Mouse (Mus musculus) G1E (cell line): Measurements from ENCODE around the gene Unc80. TPM values are rescaled to one million over a fixed set of nuclear protein-coding genes. Genes with fewer than 3 reads are reported as not detected.
A peak's percentile ranks its signal among the peaks of the same experiment; 100 is the strongest.

Experiments
- ATAC-seq: 2 replicates; pipeline ENCODE4 v1.8.0; 2016; ENCODE audit warnings: mild to moderate bottlenecking; ENCODE audit not compliant: insufficient number of reproducible peaks, poor library complexity, low FRiP score, severe bottlenecking; ENCODE audit errors: extremely low read depth
- DNase-seq: peaks from one replicate; pipeline ENCODE4 v3.0.0; 2012; ENCODE audit warnings: low spot score
- H3K27me3 ChIP-seq: 2 replicates; pipeline ENCODE4 v1.6.1; 2012; ENCODE audit warnings: mild to moderate bottlenecking, low read length, inconsistent platforms; ENCODE audit not compliant: insufficient read depth
- H3K36me3 ChIP-seq: replicated peaks from 2 replicates; pipeline ENCODE3; 2012; ENCODE audit warnings: mild to moderate bottlenecking, inconsistent platforms
- H3K4me1 ChIP-seq: 2 replicates; pipeline ENCODE4 v1.6.1; 2012; ENCODE audit warnings: low read depth, low read length, inconsistent platforms, mixed read lengths; ENCODE audit not compliant: insufficient read depth
- H3K4me3 ChIP-seq: 2 replicates; pipeline ENCODE4 v1.5.1; 2012; ENCODE audit warnings: low read depth, mild to moderate bottlenecking, inconsistent platforms, low read length, moderate library complexity, mixed read lengths
- H3K9me3 ChIP-seq: replicated peaks from 2 replicates; pipeline ENCODE4 v1.6.1; 2012; ENCODE audit warnings: inconsistent platforms
- CTCF ChIP-seq: IDR thresholded peaks from 2 replicates; pipeline ENCODE4 v1.5.1; 2012; ENCODE audit warnings: low read depth, low read length, inconsistent platforms, mixed read lengths
- GATA1 ChIP-seq: IDR thresholded peaks from 2 replicates; pipeline ENCODE4 v1.6.1; 2012; ENCODE audit warnings: borderline replicate concordance, low read length, inconsistent platforms, mixed read lengths
- GATA2 ChIP-seq: IDR thresholded peaks from 2 replicates; pipeline ENCODE4 v1.6.1; 2012; ENCODE audit warnings: low read depth, low read length, inconsistent platforms, borderline replicate concordance
- POLR2AphosphoS5 ChIP-seq: IDR thresholded peaks from 2 replicates; pipeline ENCODE4 v1.6.1; 2012; ENCODE audit warnings: low read depth, low read length, inconsistent platforms; ENCODE audit not compliant: insufficient replicate concordance
- TAL1 ChIP-seq: conservative IDR thresholded peaks from 2 replicates; pipeline ENCODE4 v1.6.1; 2012; ENCODE audit warnings: low read depth, low read length, inconsistent platforms, mixed read lengths
- polyA plus RNA-seq: library from polyadenylated mRNA; stranded (reverse); fragments of >175 nt; gene quantifications from 2 replicates; pipeline ENCODE4 v1.2.3, GENCODE M21; 2012
- total RNA-seq, 2 experiments: library from RNA; stranded (forward) in 1 of 2; stranded (reverse) in 1 of 2; fragments of 200-1000 nt in 1 of 2; fragments of >200 nt in 1 of 2; fragmentation: Nextera tagmentation in 1 of 2; gene quantifications; 2 replicates each; pipeline ENCODE4 v1.2.3; 2014 to 2017

The Unc80 gene
- total and polyA plus RNA-seq, 3 experiments = 0.03 to 0.33 (median 0.15) TPM

GRCm38 (mm10) chr1:66700149-66700692 is 232.1 kb downstream of the Unc80 start:
- H3K4me1 ChIP-seq = peaks cover 37% of the 10 kb centered on the region
- peaks cover 23% of the 10 kb centered on the region for H3K36me3 ChIP-seq
- DNase-seq (no peak), ATAC-seq (no peak)
- H3K27me3 ChIP-seq = peaks cover 2% of the 10 kb centered on the region
- no peaks in the 10 kb centered on the region for H3K9me3 ChIP-seq
- no peak for TF ChIP-seq CTCF
- no peak for TF ChIP-seq TAL1
- no peak for TF ChIP-seq GATA2
- no peak for TF ChIP-seq GATA1
- TF ChIP-seq POLR2AphosphoS5 = no peak
- H3K4me3 ChIP-seq = peak overlapping the region; percentile 97

DNA sequence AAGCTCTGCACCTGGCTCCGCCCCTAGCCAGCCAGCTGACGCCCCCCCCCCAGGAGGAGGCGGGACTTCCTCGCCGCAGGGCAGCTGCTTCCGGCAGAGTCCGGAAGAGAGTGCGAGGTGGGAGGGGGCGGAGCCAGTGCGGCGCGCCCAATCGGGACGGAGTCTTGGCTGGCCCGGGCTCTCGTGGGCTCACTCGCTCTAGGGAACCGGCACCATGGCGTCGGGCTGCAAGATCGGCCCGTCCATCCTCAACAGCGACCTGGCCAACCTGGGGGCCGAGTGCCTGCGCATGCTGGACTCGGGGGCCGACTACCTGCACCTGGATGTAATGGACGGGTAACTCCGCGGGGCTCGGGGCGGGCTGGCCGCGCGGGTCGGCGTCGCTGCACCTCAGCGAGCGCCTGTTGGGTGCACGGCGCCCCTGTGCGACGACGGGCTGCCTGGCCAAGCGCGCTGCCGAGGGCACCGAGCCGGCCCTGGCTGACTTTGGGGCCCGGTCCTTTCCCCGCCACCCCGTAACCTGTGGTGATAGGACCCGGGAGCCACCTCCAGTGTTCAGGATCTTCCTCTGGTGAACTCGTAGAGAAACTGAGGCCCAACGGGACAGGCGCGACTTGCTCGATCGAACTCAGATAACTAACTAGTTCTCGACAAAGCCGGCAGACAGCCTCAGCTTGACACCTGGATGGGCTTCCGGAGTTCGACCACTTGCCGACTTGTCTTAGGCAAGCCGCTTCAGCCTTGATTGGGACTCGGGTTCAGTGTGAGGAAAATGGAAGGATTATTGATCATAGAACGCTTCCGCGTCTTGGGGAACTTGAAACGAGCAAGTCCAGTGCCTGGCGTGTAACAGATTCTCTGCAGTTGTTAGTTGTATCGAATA is 232.8 kb downstream of the Unc80 start, which contains the start of gene Rpe:
Gene Rpe (plus strand): TSS at position 139 of the 883 bp plus-strand sequence.
- DNase-seq (peak; percentile 100), ATAC-seq (peak; percentile 96)
- TF ChIP-seq GATA1 = no peak
- TF ChIP-seq TAL1 = no peak
- no peak for TF ChIP-seq GATA2
- no peak for TF ChIP-seq CTCF
- no peak for TF ChIP-seq POLR2AphosphoS5
- Histone ChIP-seq H3K27me3 (no peaks in the 10 kb centered on the region), H3K4me1 (peaks cover 36% of the 10 kb centered on the region), H3K4me3 (peak within 1 kb of the TSS; percentile 97), H3K36me3 (peaks cover 28% of the 10 kb centered on the region), H3K9me3 (no peaks in the 10 kb centered on the region)

- peaks cover 38% of the 10 kb centered on the region for H3K4me1 ChIP-seq
- TF ChIP-seq GATA1 (no peak), TAL1 (no peak), GATA2 (no peak), CTCF (no peak), POLR2AphosphoS5 (no peak)
- no peak for DNase-seq
- H3K9me3 ChIP-seq = no peaks in the 10 kb centered on the region
- no peak for ATAC-seq
- H3K27me3 ChIP-seq = no peaks in the 10 kb centered on the region
- H3K4me3 ChIP-seq = peak overlapping the region; percentile 97
- peaks cover 34% of the 10 kb centered on the region for H3K36me3 ChIP-seq
Measured at GRCm38 (mm10) chr1:66701576-66701940, 233.4 kb downstream of the Unc80 start.

- ATAC-seq = no peak
- Histone ChIP-seq H3K4me1 (peaks cover 39% of the 10 kb centered on the region), H3K9me3 (no peaks in the 10 kb centered on the region), H3K4me3 (peak overlapping the region; percentile 12; the same call in 1 of the 2 replicates), H3K36me3 (peaks cover 46% of the 10 kb centered on the region), H3K27me3 (no peaks in the 10 kb centered on the region)
- no peak for TF ChIP-seq POLR2AphosphoS5
- TF ChIP-seq TAL1 = no peak
- TF ChIP-seq GATA1 = no peak
- TF ChIP-seq GATA2 = no peak
- no peak for TF ChIP-seq CTCF
- no peak for DNase-seq
Measured at GRCm38 (mm10) chr1:66702623-66703345, 234.6 kb downstream of the Unc80 start.

DNA sequence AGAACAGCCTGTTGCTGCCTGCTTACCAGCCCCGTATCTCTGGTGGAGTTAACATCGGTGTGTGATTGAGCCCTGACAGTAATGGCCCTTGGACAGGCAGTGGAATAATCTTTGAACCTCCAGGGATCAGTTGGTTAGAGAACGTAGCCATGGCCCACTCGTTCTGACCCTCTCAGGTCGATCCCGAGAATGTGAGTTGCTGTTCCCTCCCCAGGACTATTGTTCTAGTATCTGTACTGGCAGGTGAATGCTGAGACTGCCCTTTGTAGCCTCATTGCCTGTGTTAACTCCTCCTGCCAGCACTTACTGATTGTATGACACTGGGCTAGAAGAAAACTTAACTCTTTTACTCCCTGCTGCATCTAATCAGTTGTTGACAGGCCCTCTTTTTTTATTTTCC is 236.4 kb downstream of the Unc80 start:
- Histone ChIP-seq H3K4me1 (peaks cover 39% of the 10 kb centered on the region), H3K36me3 (peaks cover 61% of the 10 kb centered on the region), H3K9me3 (no peaks in the 10 kb centered on the region), H3K4me3 (no peak overlapping the region; the same call in 1 of the 2 replicates), H3K27me3 (no peaks in the 10 kb centered on the region)
- DNase-seq = no peak
- TF ChIP-seq TAL1 (no peak), CTCF (no peak), GATA2 (no peak), GATA1 (no peak), POLR2AphosphoS5 (no peak)
- ATAC-seq = no peak

- H3K9me3 ChIP-seq = no peaks in the 10 kb centered on the region
- H3K4me3 ChIP-seq = no peak overlapping the region
- peaks cover 74% of the 10 kb centered on the region for H3K36me3 ChIP-seq
- no peak for ATAC-seq
- TF ChIP-seq POLR2AphosphoS5 (no peak), TAL1 (no peak), GATA1 (no peak), CTCF (no peak), GATA2 (no peak)
- H3K27me3 ChIP-seq = no peaks in the 10 kb centered on the region
- DNase-seq = no peak
- no peaks in the 10 kb centered on the region; the same call in 1 of the 2 replicates for H3K4me1 ChIP-seq
Measured at GRCm38 (mm10) chr1:66712859-66713258, 244.7 kb downstream of the Unc80 start.
